Mouse (Mus musculus) embryonic facial prominence, embryonic 14.5 days (tissue): Measurements from ENCODE around the gene Lrrc52. TPM values are rescaled to one million over a fixed set of nuclear protein-coding genes. Genes with fewer than 3 reads are reported as not detected.

ENCODE experiments used
- ATAC-seq: fragments of 200-750 bp; cut with Nextera tagmentation; 2 replicates; pipeline ENCODE4 v1.8.0; 2017; ENCODE audit warnings: low read depth, moderate number of reproducible peaks, moderate TSS enrichment
- DNase-seq: peaks from one replicate; pipeline ENCODE4 v3.0.0-alpha.2; 2015; ENCODE audit warnings: low spot score
- H3K27ac ChIP-seq: fragments of 300-500 bp; sonication (generic); replicated peaks from 2 replicates; pipeline ENCODE4 v1.5.1; 2014; ENCODE audit warnings: low read depth, mild to moderate bottlenecking, low read length, moderate library complexity
- H3K27me3 ChIP-seq: fragments of 300-500 bp; sonication (generic); replicated peaks from 2 replicates; pipeline ENCODE4 v1.6.1; 2014; ENCODE audit warnings: low read length; ENCODE audit not compliant: control insufficient read depth, insufficient read depth
- H3K36me3 ChIP-seq: fragments of 300-500 bp; sonication (generic); 2 replicates; pipeline ENCODE4 v1.6.1; 2014; ENCODE audit warnings: low read length, mixed read lengths; ENCODE audit not compliant: control insufficient read depth, insufficient read depth
- H3K4me1 ChIP-seq: fragments of 300-500 bp; sonication (generic); 2 replicates; pipeline ENCODE4 v1.6.1; 2014; ENCODE audit warnings: antibody characterized with exemption, low read length; ENCODE audit not compliant: control insufficient read depth, insufficient read depth
- H3K4me2 ChIP-seq: fragments of 300-500 bp; sonication (generic); 2 replicates; pipeline ENCODE4 v1.6.1; 2014; ENCODE audit warnings: low read depth, mild to moderate bottlenecking, low read length, moderate library complexity, mixed read lengths
- H3K4me3 ChIP-seq: fragments of 300-500 bp; sonication (generic); 2 replicates; pipeline ENCODE4 v1.5.1; 2014; ENCODE audit warnings: low read depth, mild to moderate bottlenecking, low read length
- H3K9ac ChIP-seq: fragments of 300-500 bp; sonication (generic); 2 replicates; pipeline ENCODE4 v1.6.1; 2014; ENCODE audit warnings: low read depth, mild to moderate bottlenecking, low read length, moderate library complexity, mixed read lengths
- H3K9me3 ChIP-seq: fragments of 300-500 bp; sonication (generic); 2 replicates; pipeline ENCODE4 v1.6.1; 2016; ENCODE audit warnings: low read length; ENCODE audit not compliant: control insufficient read depth
- WGBS: fragments of 180-500 bp; shearing (Covaris S2); extraction: QIAGEN DNeasy Blood & Tissue Kit; methylation state at CpG from one replicate; pipeline ENCODE4 v1.1.7; 2014; 5-methylcytosine and 5-hydroxymethylcytosine counted together
- polyA plus RNA-seq: library from polyadenylated mRNA; unstranded; fragments of >200 nt; fragmentation: Nextera tagmentation; extraction: Ambion mirVana; gene quantifications from 2 replicates; pipeline ENCODE4 v1.2.1, GENCODE M21; 2014

The Lrrc52 gene
- polyA plus RNA-seq: not detected in 2 replicates

- no peaks in the 10 kb centered on the region for H3K9me3 ChIP-seq
- peak; percentile 64 for DNase-seq
- H3K27ac ChIP-seq: no peak within 1 kb of the TSS
- no peak within 1 kb of the TSS for H3K9ac ChIP-seq
- no peaks in the 10 kb centered on the region for H3K27me3 ChIP-seq
- no peak within 1 kb of the TSS for H3K4me2 ChIP-seq
- ATAC-seq: peak; percentile 70
- H3K4me1 ChIP-seq: peaks cover 6% of the 10 kb centered on the region; the same call in 1 of the 2 replicates
- WGBS: 37% methylated on average over 9 of the region's 9 CpGs
- no peaks in the 10 kb centered on the region for H3K36me3 ChIP-seq
- no peak within 1 kb of the TSS for H3K4me3 ChIP-seq
Measured at GRCm38 (mm10) chr1:167466765-167467426, at the start of gene Lrrc52. Gene Lrrc52, minus strand, starts transcription at chr1:167466780.

- DNase-seq (no peak), ATAC-seq (no peak)
- H3K4me2 ChIP-seq: no peak overlapping the region
- H3K4me1 ChIP-seq: no peaks in the 10 kb centered on the region
- H3K27ac ChIP-seq: no peak overlapping the region
- no peak overlapping the region for H3K9ac ChIP-seq
- H3K36me3 ChIP-seq: no peaks in the 10 kb centered on the region
- no peak overlapping the region for H3K4me3 ChIP-seq
- H3K27me3 ChIP-seq: no peaks in the 10 kb centered on the region
- H3K9me3 ChIP-seq: no peaks in the 10 kb centered on the region
- WGBS: 85% methylated on average over 9 of the region's 9 CpGs
Measured at GRCm38 (mm10) chr1:167511621-167512020, 45.0 kb upstream of the Lrrc52 start.

- Histone ChIP-seq H3K4me3 (no peak overlapping the region), H3K36me3 (no peaks in the 10 kb centered on the region), H3K27me3 (no peaks in the 10 kb centered on the region), H3K4me1 (no peaks in the 10 kb centered on the region), H3K9ac (no peak overlapping the region), H3K27ac (no peak overlapping the region), H3K9me3 (no peaks in the 10 kb centered on the region), H3K4me2 (no peak overlapping the region)
- WGBS: 68% methylated on average over 7 of the region's 7 CpGs
- no peak for ATAC-seq
- DNase-seq: no peak
Measured at GRCm38 (mm10) chr1:167506048-167506447, 39.5 kb upstream of the Lrrc52 start.

- Histone ChIP-seq H3K9me3 (no peaks in the 10 kb centered on the region), H3K36me3 (no peaks in the 10 kb centered on the region), H3K27ac (no peak overlapping the region), H3K4me3 (no peak overlapping the region), H3K27me3 (no peaks in the 10 kb centered on the region), H3K9ac (no peak overlapping the region), H3K4me2 (no peak overlapping the region), H3K4me1 (0 out of 2 replicates have a peak, but pooled peaks cover 1% of the 10 kb centered on the region)
- DNase-seq (no peak), ATAC-seq (no peak)
- WGBS: 93% methylated on average over 1 of the region's 1 CpGs
Measured at GRCm38 (mm10) chr1:167505427-167505826, 38.8 kb upstream of the Lrrc52 start.

GRCm38 (mm10) chr1:167499097-167499850 is 32.7 kb upstream of the Lrrc52 start:
- H3K27me3 ChIP-seq: no peaks in the 10 kb centered on the region
- no peak overlapping the region for H3K9ac ChIP-seq
- no peaks in the 10 kb centered on the region for H3K9me3 ChIP-seq
- no peak overlapping the region for H3K27ac ChIP-seq
- DNase-seq: no peak
- H3K4me3 ChIP-seq: no peak overlapping the region
- no peaks in the 10 kb centered on the region for H3K36me3 ChIP-seq
- 43% methylated on average over 12 of the region's 12 CpGs for WGBS
- no peak for ATAC-seq
- no peak overlapping the region for H3K4me2 ChIP-seq
- peaks cover 10% of the 10 kb centered on the region; the same call in 1 of the 2 replicates for H3K4me1 ChIP-seq

GRCm38 (mm10) chr1:167497991-167498390 is 31.4 kb upstream of the Lrrc52 start:
- Histone ChIP-seq H3K4me3 (no peak overlapping the region), H3K36me3 (no peaks in the 10 kb centered on the region), H3K9me3 (no peaks in the 10 kb centered on the region), H3K9ac (no peak overlapping the region), H3K27me3 (no peaks in the 10 kb centered on the region), H3K27ac (no peak overlapping the region), H3K4me1 (peaks cover 10% of the 10 kb centered on the region; the same call in 1 of the 2 replicates), H3K4me2 (no peak overlapping the region)
- DNase-seq (peak; percentile 35), ATAC-seq (peak; percentile 84; the same call in 1 of the 2 replicates)
- WGBS: 33% methylated on average over 10 of the region's 10 CpGs

GRCm38 (mm10) chr1:167497560-167497959 is 31.0 kb upstream of the Lrrc52 start:
- no peak for ATAC-seq
- WGBS: 72% methylated on average over 3 of the region's 3 CpGs
- peaks cover 10% of the 10 kb centered on the region; the same call in 1 of the 2 replicates for H3K4me1 ChIP-seq
- no peaks in the 10 kb centered on the region for H3K36me3 ChIP-seq
- H3K9me3 ChIP-seq: no peaks in the 10 kb centered on the region
- no peaks in the 10 kb centered on the region for H3K27me3 ChIP-seq
- H3K9ac ChIP-seq: no peak overlapping the region
- H3K4me2 ChIP-seq: no peak overlapping the region
- DNase-seq: no peak
- no peak overlapping the region for H3K27ac ChIP-seq
- no peak overlapping the region for H3K4me3 ChIP-seq

- 77% methylated on average over 7 of the region's 7 CpGs for WGBS
- no peak for ATAC-seq
Measured at GRCm38 (mm10) chr1:167491501-167491900, 24.9 kb upstream of the Lrrc52 start.

More at GRCm38 (mm10) chr1:167491501-167491900, 24.9 kb upstream of the Lrrc52 start:
- no peak for DNase-seq
- no peak overlapping the region for H3K27ac ChIP-seq
- no peaks in the 10 kb centered on the region for H3K36me3 ChIP-seq
- H3K4me2 ChIP-seq: no peak overlapping the region
- no peaks in the 10 kb centered on the region for H3K9me3 ChIP-seq
- H3K27me3 ChIP-seq: no peaks in the 10 kb centered on the region
- H3K4me3 ChIP-seq: no peak overlapping the region
- H3K4me1 ChIP-seq: no peaks in the 10 kb centered on the region
- no peak overlapping the region for H3K9ac ChIP-seq
